Mouse (Mus musculus) testis, adult 10 weeks (tissue): ENCODE data around the gene Cldn12. TPM values are rescaled to one million over a fixed set of nuclear protein-coding genes. Genes with fewer than 3 reads are reported as not detected.

ENCODE experiments used
- polyA plus RNA-seq: library from polyadenylated mRNA; stranded (reverse); fragments of 350-450 nt; fragmentation: Illumina TruSeq; extraction: RNeasy Lipid Tissue Mini Kit (QIAGEN cat#74804); gene quantifications from one replicate; pipeline ENCODE4 v1.2.3, GENCODE M21; 2014; ENCODE audit warnings: low read depth, low replicate concordance

Gene Cldn12
- polyA plus RNA-seq: 10.7 TPM

GRCm38 (mm10) chr5:5514196-5515076 is at the start of gene Cldn12:
Gene Cldn12, minus strand, starts transcription at chr5:5514958.

GRCm38 (mm10) chr5:5559079-5559740 is 44.5 kb upstream of the Cldn12 start, which contains the start of gene Gtpbp10:
Gene Gtpbp10, minus strand, starts transcription at chr5:5559538.

GRCm38 (mm10) chr5:5479043-5479442 is 35.7 kb downstream of the Cldn12 start, which contains the start of gene 1700015F17Rik:
Gene 1700015F17Rik, minus strand, starts transcription at chr5:5479143.

Other genes starting within 250 kb of the Cldn12 start
- gene Cdk14, start 94.6 kb downstream of the Cldn12 start, polyA plus RNA-seq: 8.5 TPM
- 294 TPM for gene 1700015F17Rik, start 35.8 kb downstream of the Cldn12 start, polyA plus RNA-seq
- 16.9 TPM for gene Gtpbp10, start 44.6 kb upstream of the Cldn12 start, polyA plus RNA-seq
- 0.49 TPM for gene Gm8773, start 58.8 kb upstream of the Cldn12 start, polyA plus RNA-seq
- gene Cfap69, start 149.3 kb upstream of the Cldn12 start, polyA plus RNA-seq: 814 TPM
- gene Steap2, start 179.6 kb upstream of the Cldn12 start, polyA plus RNA-seq: 17.2 TPM
- gene Steap1, start 234.4 kb upstream of the Cldn12 start, polyA plus RNA-seq: 4.4 TPM